Mouse (Mus musculus) intestine, embryonic 14.5 days (tissue): ENCODE measurements around the gene Sync. TPM values are rescaled to one million over a fixed set of nuclear protein-coding genes. Genes with fewer than 3 reads are reported as not detected.

Experiments
- ATAC-seq: fragments of 200-750 bp; cut with Nextera tagmentation; replicated peaks from 2 replicates; pipeline ENCODE4 v1.8.0; 2017; ENCODE audit warnings: low read depth, moderate number of reproducible peaks, moderate TSS enrichment, moderate library complexity; ENCODE audit not compliant: low FRiP score, low TSS enrichment
- DNase-seq: peaks from one replicate; pipeline ENCODE4 v3.0.0-alpha.2; 2018; ENCODE audit warnings: low spot score
- H3K27ac ChIP-seq: fragments of 300-500 bp; sonication (generic); 2 replicates; pipeline ENCODE4 v1.5.1; 2014; ENCODE audit warnings: low read depth, mild to moderate bottlenecking, control low read depth
- H3K27me3 ChIP-seq: fragments of 300-500 bp; sonication (generic); replicated peaks from 2 replicates; pipeline ENCODE4 v1.6.1; 2014; ENCODE audit warnings: low read length, control low read depth; ENCODE audit not compliant: control insufficient read depth, insufficient read depth
- H3K36me3 ChIP-seq: fragments of 300-500 bp; sonication (generic); 2 replicates; pipeline ENCODE4 v1.6.1; 2014; ENCODE audit warnings: low read length, control low read depth; ENCODE audit not compliant: control insufficient read depth, insufficient read depth
- H3K4me1 ChIP-seq: fragments of 300-500 bp; sonication (generic); replicated peaks from 2 replicates; pipeline ENCODE4 v1.6.1; 2014; ENCODE audit warnings: low read length, control low read depth, mixed read lengths; ENCODE audit not compliant: control insufficient read depth, insufficient read depth
- H3K4me2 ChIP-seq: fragments of 300-500 bp; sonication (generic); 2 replicates; pipeline ENCODE4 v1.6.1; 2014; ENCODE audit warnings: low read length
- H3K4me3 ChIP-seq: fragments of 300-500 bp; sonication (generic); 2 replicates; pipeline ENCODE4 v1.5.1; 2014; ENCODE audit warnings: low read depth, low read length, control low read depth, mixed read lengths
- H3K9ac ChIP-seq: fragments of 300-500 bp; sonication (generic); 2 replicates; pipeline ENCODE4 v1.6.1; 2014; ENCODE audit warnings: mild to moderate bottlenecking, low read length
- H3K9me3 ChIP-seq: fragments of 300-500 bp; sonication (generic); 2 replicates; pipeline ENCODE4 v1.6.1; 2016; ENCODE audit warnings: low read length, control low read depth; ENCODE audit not compliant: control insufficient read depth
- WGBS: fragments of 180-500 bp; shearing (Covaris S2); extraction: QIAGEN DNeasy Blood & Tissue Kit; methylation state at CpG from one replicate; pipeline ENCODE4 v1.1.7; 2014; 5-methylcytosine and 5-hydroxymethylcytosine counted together
- polyA plus RNA-seq: library from polyadenylated mRNA; unstranded; fragments of >200 nt; fragmentation: Nextera tagmentation; extraction: Ambion mirVana; gene quantifications from 2 replicates; pipeline ENCODE4 v1.2.1, GENCODE M21; 2014

Gene Sync
- polyA plus RNA-seq, 1 experiment from 2014 or later: 1.3 TPM

DNA sequence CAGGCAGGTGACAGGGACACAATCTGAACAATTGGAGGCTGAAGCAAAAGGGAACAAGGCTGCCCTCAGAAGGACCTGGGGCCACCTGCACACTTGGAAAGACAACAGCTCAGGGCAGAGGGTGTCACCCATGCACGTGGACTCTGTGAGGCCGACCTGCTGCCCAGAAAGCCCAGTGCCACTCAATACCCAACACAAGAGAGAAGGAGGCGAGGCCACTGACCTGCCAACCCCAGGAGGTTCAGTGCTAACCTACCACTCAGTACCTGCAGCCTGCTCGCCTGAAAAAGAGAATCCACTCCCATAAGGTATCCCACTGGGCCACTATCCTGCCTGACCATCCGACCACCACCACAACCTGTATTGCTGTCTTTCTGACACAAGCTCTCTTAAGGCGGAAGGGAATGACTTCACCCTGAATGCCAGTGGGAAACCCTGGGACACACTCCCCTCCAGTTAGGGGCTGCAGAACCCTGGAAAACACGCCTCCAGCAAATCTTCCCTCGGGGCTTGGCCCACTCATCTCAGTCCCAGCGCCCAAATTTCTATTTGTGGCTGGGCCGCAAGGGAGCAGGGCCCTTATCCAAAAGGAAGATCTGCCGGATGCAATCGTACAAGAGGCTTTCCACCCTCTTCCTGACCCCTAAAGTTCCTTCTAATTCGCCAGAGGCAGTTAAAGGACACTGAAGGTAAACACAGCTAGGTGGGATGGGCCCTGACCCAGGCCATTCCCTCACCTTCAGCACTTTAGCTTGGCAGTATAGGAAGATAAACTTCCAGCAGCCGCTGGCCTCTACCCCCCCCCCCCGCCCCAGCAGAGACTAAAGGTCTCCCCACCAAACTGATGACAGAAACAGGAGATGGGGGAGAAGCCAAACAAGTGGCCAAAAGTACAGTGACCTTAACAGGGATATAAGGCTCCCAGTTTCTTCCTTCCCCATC lies 40.8 kb upstream of the Sync start:
- no peaks in the 10 kb centered on the region for H3K36me3 ChIP-seq
- peak overlapping the region; percentile 66 for H3K4me3 ChIP-seq
- peaks cover 16% of the 10 kb centered on the region for H3K4me1 ChIP-seq
- peaks cover 36% of the 10 kb centered on the region for H3K27me3 ChIP-seq
- ATAC-seq (no peak), DNase-seq (no peak)
- no peak overlapping the region for H3K9ac ChIP-seq
- peak overlapping the region; percentile 88 for H3K4me2 ChIP-seq
- H3K9me3 ChIP-seq: no peaks in the 10 kb centered on the region
- H3K27ac ChIP-seq: no peak overlapping the region
- 31% methylated on average over 15 of the region's 15 CpGs for WGBS

DNA sequence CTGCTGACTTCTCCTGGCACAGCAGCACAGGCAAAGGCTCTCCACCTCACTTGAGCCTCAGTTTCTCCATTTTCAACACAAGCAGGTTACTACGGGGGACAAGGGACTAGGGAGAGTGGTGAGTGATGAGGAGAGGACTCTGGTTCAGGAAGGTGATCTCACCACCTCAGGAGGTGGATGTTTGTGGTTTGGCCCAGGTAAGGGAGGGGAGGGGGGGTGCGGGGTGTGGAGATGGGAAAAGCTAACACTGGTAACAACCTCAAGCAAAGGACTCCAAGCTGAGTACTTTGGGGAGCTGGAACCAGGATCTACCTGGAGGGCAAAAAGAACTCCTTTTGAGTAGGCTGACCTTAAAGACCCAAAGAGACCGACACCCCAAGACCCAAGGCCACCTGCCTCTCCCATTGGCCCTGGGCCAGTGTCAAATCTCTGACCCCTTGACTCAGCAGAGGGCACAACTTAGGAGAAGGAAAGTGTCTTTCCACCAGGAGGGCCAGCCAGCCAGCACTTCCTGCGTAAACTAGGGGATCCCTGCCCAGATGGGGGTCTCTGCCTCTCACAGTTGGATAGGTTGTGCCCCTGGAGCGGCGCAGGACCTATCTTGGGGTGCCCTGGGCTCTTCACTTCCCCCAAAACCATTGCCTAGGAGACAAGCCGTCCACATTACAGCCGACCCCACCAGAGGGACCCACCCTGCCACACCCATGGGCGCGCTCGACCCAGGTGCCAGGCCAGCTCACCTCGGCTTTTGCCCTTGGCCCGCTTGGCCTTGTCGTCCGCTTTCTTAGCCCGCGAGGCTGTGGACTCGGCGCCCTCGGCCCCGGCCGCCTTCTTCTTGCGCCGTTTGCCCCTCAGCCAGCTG lies 39.8 kb upstream of the Sync start:
- no peaks in the 10 kb centered on the region for H3K36me3 ChIP-seq
- peak overlapping the region; percentile 59 for H3K27ac ChIP-seq
- no peaks in the 10 kb centered on the region for H3K9me3 ChIP-seq
- 10% methylated on average over 24 of the region's 24 CpGs for WGBS
- ATAC-seq (no peak), DNase-seq (no peak)
- peaks cover 12% of the 10 kb centered on the region for H3K4me1 ChIP-seq
- H3K9ac ChIP-seq: peak overlapping the region; percentile 60
- peak overlapping the region; percentile 66 for H3K4me3 ChIP-seq
- H3K27me3 ChIP-seq: peaks cover 36% of the 10 kb centered on the region
- H3K4me2 ChIP-seq: peak overlapping the region; percentile 88

DNA sequence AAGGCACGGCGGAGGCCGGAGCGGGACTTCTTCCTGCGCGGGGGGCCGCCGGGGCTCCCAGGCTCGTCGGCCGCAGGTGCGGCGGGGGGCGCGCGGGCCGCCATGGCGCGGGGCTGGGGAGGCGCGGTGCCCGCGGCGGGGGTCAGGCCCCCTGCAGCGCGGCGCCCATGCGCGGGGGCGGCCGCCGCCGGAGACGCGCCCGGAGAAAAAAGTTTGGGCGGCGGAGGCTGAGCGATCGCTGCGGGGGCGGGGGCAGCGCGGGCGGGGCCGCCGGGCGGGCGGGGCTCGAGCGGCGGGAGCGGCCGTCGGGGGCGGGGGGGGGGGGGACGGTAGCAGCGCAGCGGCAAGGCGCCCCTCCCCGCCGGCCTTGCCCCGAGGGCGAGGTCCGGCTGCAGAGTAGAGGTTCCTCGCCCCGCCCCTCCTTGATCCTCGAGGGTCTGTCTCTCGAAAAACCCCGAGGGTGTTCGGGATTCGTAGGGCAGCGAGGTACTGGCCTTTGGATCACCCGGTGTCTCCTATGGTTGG lies 39.1 kb upstream of the Sync start:
- no peaks in the 10 kb centered on the region for H3K36me3 ChIP-seq
- no peak for DNase-seq
- H3K27ac ChIP-seq: peak overlapping the region; percentile 59
- H3K9ac ChIP-seq: peak overlapping the region; percentile 60
- WGBS: under 1% methylated on average over 42 of the region's 74 CpGs
- peaks cover 36% of the 10 kb centered on the region for H3K27me3 ChIP-seq
- H3K4me1 ChIP-seq: peaks cover 12% of the 10 kb centered on the region; the same call in 1 of the 2 replicates
- peak overlapping the region; percentile 88 for H3K4me2 ChIP-seq
- no peaks in the 10 kb centered on the region for H3K9me3 ChIP-seq
- H3K4me3 ChIP-seq: peak overlapping the region; percentile 66
- no peak for ATAC-seq

DNA sequence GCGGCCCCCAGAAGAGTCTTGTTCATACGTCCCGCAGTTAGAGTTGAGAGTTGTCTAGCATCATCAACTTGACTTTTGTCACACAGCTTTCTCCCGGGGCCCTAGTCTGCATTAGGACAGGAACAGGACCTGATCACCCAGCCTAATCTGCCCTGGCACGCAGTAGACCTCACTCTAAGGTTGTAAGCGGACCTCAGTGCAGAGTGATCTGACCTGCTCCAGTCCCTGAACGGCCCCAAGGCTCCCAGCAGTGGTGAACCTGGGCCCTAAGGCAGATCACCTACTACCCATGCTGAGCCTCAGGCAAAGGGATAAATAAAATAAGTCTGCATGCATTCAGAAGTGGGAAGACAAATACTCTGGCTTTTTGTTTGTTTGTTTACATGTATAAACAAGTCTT lies 38.1 kb upstream of the Sync start:
- Histone ChIP-seq H3K9me3 (no peaks in the 10 kb centered on the region), H3K4me1 (peaks cover 12% of the 10 kb centered on the region; the same call in 1 of the 2 replicates), H3K9ac (no peak overlapping the region), H3K4me3 (no peak overlapping the region), H3K4me2 (no peak overlapping the region), H3K36me3 (no peaks in the 10 kb centered on the region), H3K27ac (no peak overlapping the region), H3K27me3 (peaks cover 36% of the 10 kb centered on the region)
- WGBS: 44% methylated on average over 7 of the region's 7 CpGs
- ATAC-seq (no peak), DNase-seq (no peak)

DNA sequence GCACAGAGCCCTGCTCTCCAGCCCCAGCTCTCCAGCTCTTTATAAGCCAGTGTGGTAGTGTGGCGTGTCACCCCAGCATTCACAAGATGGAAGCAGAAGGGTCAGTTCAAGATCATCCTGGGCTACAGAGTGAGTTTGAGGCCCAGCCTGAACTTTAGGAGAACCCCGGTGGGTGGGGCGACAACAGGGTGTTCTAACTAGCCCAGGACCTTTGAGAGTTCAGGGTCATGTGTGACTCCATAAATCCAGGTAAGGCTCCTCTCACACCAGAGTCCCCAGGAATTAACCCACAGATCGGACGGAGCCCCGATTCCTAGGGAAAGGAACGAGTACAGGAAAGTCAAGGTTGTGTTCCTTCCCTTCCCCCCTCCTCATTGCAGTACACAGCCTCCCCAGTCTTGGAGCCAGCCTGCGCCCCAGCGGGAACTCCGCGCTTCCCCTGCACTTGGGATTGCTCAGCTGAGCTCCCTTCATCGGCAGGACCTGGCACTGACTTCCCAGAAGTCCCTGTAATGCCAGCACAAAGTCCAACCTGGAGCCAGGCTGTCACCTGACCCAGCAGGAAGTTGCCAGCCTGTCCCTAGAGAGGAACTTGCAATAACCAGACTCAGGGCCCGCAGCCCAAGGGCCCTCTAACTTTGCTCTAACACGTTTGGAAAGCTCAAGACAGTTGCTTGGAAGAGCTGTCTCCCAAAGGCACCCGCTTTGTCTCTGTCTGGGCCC lies 36.5 kb upstream of the Sync start:
- Histone ChIP-seq H3K4me1 (peaks cover 12% of the 10 kb centered on the region; the same call in 1 of the 2 replicates), H3K36me3 (no peaks in the 10 kb centered on the region), H3K27me3 (peaks cover 31% of the 10 kb centered on the region), H3K27ac (peak overlapping the region; percentile 81), H3K9ac (no peak overlapping the region), H3K4me3 (no peak overlapping the region), H3K4me2 (peak overlapping the region; percentile 30), H3K9me3 (no peaks in the 10 kb centered on the region)
- 30% methylated on average over 15 of the region's 15 CpGs for WGBS
- ATAC-seq: peak; percentile 82
- DNase-seq: peak; percentile 77

DNA sequence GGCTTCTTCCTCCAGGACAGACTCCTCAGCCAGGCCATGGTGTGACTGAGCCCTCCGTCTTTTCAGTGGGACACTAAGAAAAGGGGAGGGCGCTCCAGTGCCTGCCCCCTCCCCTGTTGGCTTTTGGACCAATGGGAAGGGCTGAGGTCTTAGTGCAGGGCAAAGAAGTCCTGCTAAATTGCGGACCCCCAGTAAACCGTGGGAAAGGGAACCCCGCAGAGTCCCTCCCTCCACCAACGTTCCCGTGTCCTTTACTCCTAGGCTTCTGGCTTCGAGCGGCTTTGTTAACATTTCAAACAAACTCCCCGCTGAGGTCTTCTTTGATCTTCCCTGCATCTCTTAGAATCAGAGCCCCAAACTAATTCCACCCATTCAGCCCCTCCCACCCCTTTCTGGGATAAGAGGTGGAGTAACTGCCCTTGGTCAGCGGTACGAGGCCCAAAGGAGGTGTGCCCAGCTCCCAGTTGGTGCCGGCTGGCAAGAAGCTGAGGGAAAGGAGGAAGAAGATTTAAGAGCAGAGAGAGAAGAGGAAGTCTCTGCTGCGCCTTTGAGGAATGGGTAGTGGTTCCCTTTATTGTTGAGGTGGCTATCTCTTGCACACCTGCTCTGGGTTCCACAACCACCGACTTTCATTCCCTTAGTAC lies 35.8 kb upstream of the Sync start:
- peak overlapping the region; percentile 81 for H3K27ac ChIP-seq
- peaks cover 30% of the 10 kb centered on the region for H3K27me3 ChIP-seq
- H3K4me3 ChIP-seq: no peak overlapping the region
- ATAC-seq (peak; percentile 71), DNase-seq (peak; percentile 60)
- no peaks in the 10 kb centered on the region for H3K36me3 ChIP-seq
- peaks cover 13% of the 10 kb centered on the region; the same call in 1 of the 2 replicates for H3K4me1 ChIP-seq
- WGBS: 5% methylated on average over 15 of the region's 15 CpGs
- H3K9me3 ChIP-seq: no peaks in the 10 kb centered on the region
- peak overlapping the region; percentile 30 for H3K4me2 ChIP-seq
- no peak overlapping the region for H3K9ac ChIP-seq

DNA sequence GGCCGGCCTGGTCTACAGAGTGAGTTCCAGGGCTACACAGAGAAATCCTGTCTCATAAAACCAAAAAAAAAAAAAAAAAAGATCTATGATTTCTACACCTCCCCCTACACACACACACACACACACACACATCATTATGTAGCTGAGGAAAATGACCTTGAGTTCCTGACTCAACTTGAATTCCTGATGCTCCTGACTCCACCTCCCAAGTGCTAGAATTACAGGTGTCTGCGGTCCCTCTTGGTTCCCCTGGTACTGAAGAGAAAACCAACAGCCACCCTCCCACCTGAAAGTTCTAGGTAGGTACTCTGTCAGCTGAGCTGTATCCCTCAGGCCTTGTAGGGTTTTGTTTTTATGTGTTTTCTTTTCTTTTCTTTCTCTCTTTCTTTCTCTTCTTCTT lies 34.9 kb upstream of the Sync start:
- Histone ChIP-seq H3K9me3 (no peaks in the 10 kb centered on the region), H3K36me3 (no peaks in the 10 kb centered on the region), H3K27me3 (peaks cover 21% of the 10 kb centered on the region), H3K9ac (no peak overlapping the region), H3K27ac (no peak overlapping the region), H3K4me2 (no peak overlapping the region), H3K4me1 (peaks cover 19% of the 10 kb centered on the region; the same call in 1 of the 2 replicates), H3K4me3 (no peak overlapping the region)
- 68% methylated on average over 2 of the region's 2 CpGs for WGBS
- no peak for DNase-seq
- no peak for ATAC-seq
